Mouse (Mus musculus) lung, embryonic 16.5 days (tissue): ENCODE data around the gene Tsen54. TPM values are rescaled to one million over a fixed set of nuclear protein-coding genes. Genes with fewer than 3 reads are reported as not detected.

Experiments
- ATAC-seq: fragments of 200-750 bp; cut with Nextera tagmentation; 2 replicates; pipeline ENCODE4 v1.8.0; 2017; ENCODE audit warnings: low read depth, mild to moderate bottlenecking, moderate library complexity
- H3K27ac ChIP-seq: fragments of 300-500 bp; sonication (generic); 2 replicates; pipeline ENCODE4 v1.5.1; 2014; ENCODE audit warnings: mild to moderate bottlenecking, control low read depth, low read length
- H3K27me3 ChIP-seq: fragments of 300-500 bp; sonication (generic); 2 replicates; pipeline ENCODE4 v1.6.1; 2014; ENCODE audit warnings: low read depth, low read length, mixed read lengths; ENCODE audit not compliant: control insufficient read depth, insufficient read depth
- H3K36me3 ChIP-seq: fragments of 300-500 bp; sonication (generic); 2 replicates; pipeline ENCODE4 v1.6.1; 2014; ENCODE audit warnings: low read length; ENCODE audit not compliant: control insufficient read depth, insufficient read depth
- H3K4me1 ChIP-seq: fragments of 300-500 bp; sonication (generic); replicated peaks from 2 replicates; pipeline ENCODE4 v1.6.1; 2014; ENCODE audit warnings: low read length, mixed read lengths; ENCODE audit not compliant: control insufficient read depth, insufficient read depth
- H3K4me2 ChIP-seq: fragments of 300-500 bp; sonication (generic); 2 replicates; pipeline ENCODE4 v1.6.1; 2014; ENCODE audit warnings: low read depth, low read length, control low read depth
- H3K4me3 ChIP-seq: fragments of 300-500 bp; sonication (generic); 2 replicates; pipeline ENCODE4 v1.5.1; 2014; ENCODE audit warnings: mild to moderate bottlenecking, low read length, control low read depth
- H3K9ac ChIP-seq: fragments of 300-500 bp; sonication (generic); 2 replicates; pipeline ENCODE4 v1.6.1; 2014; ENCODE audit warnings: low read length, control low read depth
- H3K9me3 ChIP-seq: fragments of 300-500 bp; sonication (generic); 2 replicates; pipeline ENCODE4 v1.6.1; 2016; ENCODE audit warnings: low read length; ENCODE audit not compliant: control insufficient read depth
- WGBS: fragments of 180-500 bp; shearing (Covaris S2); extraction: QIAGEN DNeasy Blood & Tissue Kit; methylation state at CpG from one replicate; pipeline ENCODE4 v1.1.7; 2014; 5-methylcytosine and 5-hydroxymethylcytosine counted together
- polyA plus RNA-seq: library from polyadenylated mRNA; unstranded; fragments of >200 nt; fragmentation: Nextera tagmentation; extraction: Ambion mirVana; gene quantifications from 2 replicates; pipeline ENCODE4 v1.2.1, GENCODE M21; 2015

Gene Tsen54
- 36.9 and 38.1 TPM in 2 replicates for polyA plus RNA-seq

DNA sequence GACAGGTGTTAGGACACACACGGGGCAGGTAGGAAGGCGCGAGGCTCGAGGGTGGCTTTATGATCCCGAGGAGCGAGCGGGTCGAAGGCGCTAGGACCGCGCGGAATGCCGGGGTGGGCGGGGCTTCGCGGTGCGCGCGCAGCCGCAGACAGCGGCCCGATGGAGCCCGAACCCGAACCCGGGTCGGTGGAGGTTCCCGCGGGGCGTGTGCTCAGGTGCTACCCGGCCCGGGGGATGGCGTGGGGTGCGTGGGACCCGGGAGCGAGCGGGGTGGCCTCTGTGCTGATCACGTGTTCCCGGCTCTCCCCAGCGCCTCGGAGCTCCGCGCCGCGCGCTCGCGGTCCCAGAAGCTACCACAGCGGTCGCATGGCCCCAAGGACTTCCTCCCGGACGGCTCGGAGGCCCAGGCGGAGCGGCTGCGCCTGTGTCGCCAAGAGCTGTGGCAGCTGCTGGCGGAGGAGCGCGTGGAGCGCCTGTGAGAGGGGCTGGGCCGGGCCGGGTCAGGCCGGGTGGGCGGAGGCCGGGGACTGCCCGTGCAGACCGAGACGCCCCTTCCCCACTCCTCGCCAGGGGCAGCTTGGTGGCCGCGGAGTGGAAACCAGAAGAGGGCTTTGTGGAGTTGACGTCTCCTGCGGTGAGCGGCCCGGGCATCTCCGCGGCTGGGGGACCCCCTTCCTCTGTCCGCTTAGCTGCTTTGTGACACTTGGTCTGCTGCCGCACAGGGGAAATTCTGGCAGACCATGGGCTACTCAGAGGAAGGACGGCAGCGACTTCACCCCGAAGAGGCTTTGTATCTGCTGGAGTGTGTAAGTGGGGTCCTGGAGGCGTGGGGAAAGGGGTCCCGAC is at the start of gene Tsen54:
Tsen54 (plus strand) TSS at position 120 of the 846 bp plus-strand sequence.
- peak; percentile 63 for ATAC-seq
- H3K4me2 ChIP-seq, result peak within 1 kb of the TSS; percentile 95

DNA sequence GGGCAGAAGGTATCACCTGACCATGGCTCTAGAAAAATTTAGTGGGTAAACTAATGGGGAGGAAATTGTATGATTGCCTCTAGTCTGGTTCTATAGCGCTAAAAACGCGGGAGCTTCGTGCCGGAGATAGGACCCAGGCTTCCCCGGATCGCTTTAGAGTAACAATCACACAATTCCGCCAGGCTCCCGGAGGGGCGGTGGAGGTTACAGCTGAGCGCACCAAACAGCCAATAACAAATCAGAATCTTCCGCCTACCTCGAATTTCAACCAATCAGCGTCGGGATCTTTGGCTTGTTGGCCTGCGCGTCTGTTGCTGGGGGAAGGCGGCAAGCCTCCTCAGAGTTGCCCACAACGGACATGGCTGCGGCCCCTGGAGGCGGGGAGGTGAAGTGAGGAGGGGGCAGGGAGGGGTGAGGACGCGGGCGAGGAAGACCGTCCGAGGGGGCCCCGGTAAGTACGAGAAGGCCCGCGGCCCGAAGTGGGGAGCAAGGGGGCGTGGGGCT is 49.4 kb upstream of the Tsen54 start, which contains the start of gene Tmem94:
Tmem94 (plus strand) TSS at position 331 of the 504 bp plus-strand sequence.
- H3K4me2 ChIP-seq, result peak within 1 kb of the TSS; percentile 61
- H3K27me3 ChIP-seq, result no peaks in the 10 kb centered on the region
- under 1% methylated on average over 31 of the region's 32 CpGs for WGBS
- H3K4me3 ChIP-seq, result peak within 1 kb of the TSS; percentile 82
- peak; percentile 97 for ATAC-seq
- peak within 1 kb of the TSS; percentile 87 for H3K9ac ChIP-seq
- H3K36me3 ChIP-seq, result no peaks in the 10 kb centered on the region
- H3K4me1 ChIP-seq, result peaks cover 30% of the 10 kb centered on the region
- no peaks in the 10 kb centered on the region for H3K9me3 ChIP-seq
- H3K27ac ChIP-seq, result peak within 1 kb of the TSS; percentile 94

More for the DNA sequence above, at the start of gene Tsen54:
- Histone ChIP-seq H3K27me3 (no peaks in the 10 kb centered on the region), H3K4me1 (peaks cover 39% of the 10 kb centered on the region), H3K9me3 (no peaks in the 10 kb centered on the region), H3K4me3 (peak within 1 kb of the TSS; percentile 75), H3K27ac (peak within 1 kb of the TSS; percentile 68), H3K36me3 (peaks cover 2% of the 10 kb centered on the region; the same call in 1 of the 2 replicates), H3K9ac (peak within 1 kb of the TSS; percentile 91)
- WGBS, result under 1% methylated on average over 81 of the region's 84 CpGs

DNA sequence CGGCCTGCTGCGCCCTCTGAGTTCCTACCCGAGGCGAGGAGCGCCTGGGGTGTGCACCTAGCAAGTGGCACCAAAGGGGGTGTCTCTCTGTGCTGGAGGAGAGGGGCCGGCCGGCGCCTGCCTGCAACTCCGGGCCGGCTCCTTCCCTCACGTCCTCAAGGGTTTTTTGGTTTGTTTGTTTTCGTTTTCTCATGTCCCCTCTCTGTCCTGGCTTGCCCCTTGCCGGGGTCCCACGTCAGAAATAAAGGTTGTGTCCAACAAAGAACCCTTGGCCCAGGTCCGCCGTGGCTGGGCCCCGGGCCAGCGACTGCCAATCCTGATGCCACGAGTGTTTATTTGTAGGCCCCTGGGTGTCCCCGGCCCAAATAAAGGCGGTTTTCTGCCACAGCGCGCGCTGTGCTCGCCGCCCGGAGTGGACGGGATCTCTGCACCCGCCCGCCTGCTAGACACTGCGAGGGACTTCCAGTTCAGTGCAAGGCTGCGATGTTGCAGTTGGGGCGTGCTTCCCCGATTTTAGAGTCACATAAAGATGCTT is 48.9 kb upstream of the Tsen54 start:
- under 1% methylated on average over 34 of the region's 34 CpGs for WGBS
- H3K4me2 ChIP-seq, result peak overlapping the region; percentile 57
- no peaks in the 10 kb centered on the region for H3K27me3 ChIP-seq
- peak; percentile 85 for ATAC-seq
- peak overlapping the region; percentile 82 for H3K4me3 ChIP-seq
- H3K4me1 ChIP-seq, result peaks cover 30% of the 10 kb centered on the region
- no peaks in the 10 kb centered on the region for H3K36me3 ChIP-seq
- H3K27ac ChIP-seq, result peak overlapping the region; percentile 94
- peak overlapping the region; percentile 87 for H3K9ac ChIP-seq
- no peaks in the 10 kb centered on the region for H3K9me3 ChIP-seq

DNA sequence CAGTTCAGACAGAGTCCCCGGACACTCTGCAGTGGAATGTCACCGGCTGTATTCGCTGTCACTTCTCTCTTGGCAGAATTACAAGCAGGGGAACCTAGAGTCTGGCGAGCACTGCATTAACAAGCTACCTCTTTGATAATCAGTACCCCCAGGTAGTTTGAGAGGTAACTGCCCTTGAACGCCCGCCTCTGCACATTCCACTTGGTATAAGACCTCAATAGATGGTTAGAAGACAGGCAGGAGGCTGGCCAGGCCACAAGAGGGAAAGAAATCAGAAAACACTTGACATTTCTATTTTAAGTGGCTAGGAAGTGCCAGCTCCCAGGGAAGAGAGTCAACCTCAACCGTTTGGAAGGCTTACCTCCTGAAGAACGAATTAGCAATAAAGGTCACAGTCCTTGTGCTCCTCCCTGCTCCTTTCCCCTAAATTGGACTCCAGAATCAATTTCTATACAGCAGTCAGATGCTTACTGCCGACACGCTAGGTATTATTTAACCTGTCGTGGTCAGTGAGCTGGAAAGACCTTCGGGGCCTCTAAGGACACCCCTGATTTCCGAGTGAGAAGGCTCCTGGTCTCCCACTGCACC is 48.1 kb upstream of the Tsen54 start:
- Histone ChIP-seq H3K4me3 (peak overlapping the region; percentile 82), H3K9ac (peak overlapping the region; percentile 87), H3K9me3 (no peaks in the 10 kb centered on the region), H3K4me2 (peak overlapping the region; percentile 57), H3K27me3 (no peaks in the 10 kb centered on the region), H3K36me3 (no peaks in the 10 kb centered on the region), H3K27ac (peak overlapping the region; percentile 94), H3K4me1 (peaks cover 30% of the 10 kb centered on the region)
- peak; percentile 35 for ATAC-seq
- WGBS, result 29% methylated on average over 13 of the region's 13 CpGs

DNA sequence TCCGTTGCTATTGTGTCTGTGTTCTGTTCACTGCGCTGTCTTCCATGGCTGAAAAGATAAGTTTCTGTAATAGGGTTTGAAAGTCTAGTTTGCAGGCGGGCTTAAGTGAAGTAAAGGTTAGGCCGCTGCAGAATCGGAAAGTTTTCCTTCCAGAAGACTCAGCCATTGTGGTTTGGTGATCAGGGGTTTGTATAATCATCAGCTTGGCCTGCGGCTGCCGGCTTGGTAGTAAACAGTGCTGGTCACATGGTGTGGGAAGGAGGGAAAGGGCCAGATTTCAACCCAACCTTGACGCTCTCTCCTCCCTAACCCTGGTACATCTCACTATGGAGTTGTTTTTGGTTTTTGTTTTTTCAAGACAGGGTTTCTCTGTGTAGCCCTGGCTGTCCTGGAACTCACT is 47.5 kb upstream of the Tsen54 start:
- Histone ChIP-seq H3K4me2 (peak overlapping the region; percentile 57), H3K9ac (peak overlapping the region; percentile 87; the same call in 1 of the 2 replicates), H3K36me3 (no peaks in the 10 kb centered on the region), H3K27ac (peak overlapping the region; percentile 94), H3K9me3 (no peaks in the 10 kb centered on the region), H3K4me1 (peaks cover 30% of the 10 kb centered on the region), H3K27me3 (no peaks in the 10 kb centered on the region), H3K4me3 (peak overlapping the region; percentile 82)
- no peak for ATAC-seq
- 76% methylated on average over 8 of the region's 8 CpGs for WGBS

DNA sequence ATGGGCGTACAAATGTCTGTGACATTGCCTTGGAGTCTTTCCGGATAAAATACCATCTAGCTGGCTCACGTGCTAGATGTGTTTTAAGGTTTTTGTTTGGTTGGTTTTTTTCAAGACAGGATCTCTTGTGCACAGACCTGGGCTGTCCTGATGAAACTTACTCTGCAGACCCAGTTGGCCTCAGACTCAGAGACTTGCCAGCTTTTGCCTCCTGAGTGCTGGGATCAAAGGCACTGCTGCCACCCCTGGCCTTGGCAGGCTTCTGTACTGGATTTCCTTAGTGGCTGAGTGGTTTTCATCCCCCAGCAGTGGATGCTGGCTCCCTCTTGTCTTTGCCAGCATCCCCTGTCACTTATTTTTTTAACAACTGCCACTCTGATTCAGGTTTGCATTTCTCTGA is 45.6 kb upstream of the Tsen54 start:
- Histone ChIP-seq H3K4me3 (no peak overlapping the region), H3K27me3 (no peaks in the 10 kb centered on the region), H3K9ac (no peak overlapping the region), H3K9me3 (no peaks in the 10 kb centered on the region), H3K27ac (no peak overlapping the region), H3K4me2 (no peak overlapping the region), H3K36me3 (no peaks in the 10 kb centered on the region), H3K4me1 (peaks cover 30% of the 10 kb centered on the region)
- 89% methylated on average over 3 of the region's 3 CpGs for WGBS
- ATAC-seq, result no peak

DNA sequence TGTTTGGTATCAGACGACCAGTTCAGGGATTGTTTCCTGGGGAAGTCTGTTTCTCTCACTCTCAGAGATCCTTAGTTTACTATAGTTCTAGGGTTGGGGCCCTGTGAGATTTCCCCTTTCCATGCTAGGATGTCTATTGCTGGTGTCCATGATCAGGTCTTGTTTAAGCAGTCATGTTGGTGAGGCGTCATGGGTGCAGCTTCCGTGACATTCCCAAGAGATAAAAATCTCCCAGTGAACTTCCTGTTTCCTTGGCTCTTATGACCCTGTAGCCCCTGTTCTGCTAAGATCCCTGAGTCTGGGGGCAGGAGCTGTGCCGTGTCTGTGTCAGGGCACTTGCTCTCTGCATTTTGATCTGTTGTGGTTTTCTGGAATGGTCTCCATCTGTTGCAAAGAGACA is 39.9 kb upstream of the Tsen54 start:
- no peak overlapping the region for H3K9ac ChIP-seq
- 38% methylated on average over 4 of the region's 4 CpGs for WGBS
- H3K27me3 ChIP-seq, result no peaks in the 10 kb centered on the region
- H3K9me3 ChIP-seq, result no peaks in the 10 kb centered on the region
- peaks cover 32% of the 10 kb centered on the region for H3K4me1 ChIP-seq
- H3K4me2 ChIP-seq, result no peak overlapping the region
- no peak overlapping the region for H3K27ac ChIP-seq
- 0 out of 2 replicates have a peak, but pooled peaks cover 2% of the 10 kb centered on the region for H3K36me3 ChIP-seq
- no peak overlapping the region for H3K4me3 ChIP-seq
- no peak for ATAC-seq

DNA sequence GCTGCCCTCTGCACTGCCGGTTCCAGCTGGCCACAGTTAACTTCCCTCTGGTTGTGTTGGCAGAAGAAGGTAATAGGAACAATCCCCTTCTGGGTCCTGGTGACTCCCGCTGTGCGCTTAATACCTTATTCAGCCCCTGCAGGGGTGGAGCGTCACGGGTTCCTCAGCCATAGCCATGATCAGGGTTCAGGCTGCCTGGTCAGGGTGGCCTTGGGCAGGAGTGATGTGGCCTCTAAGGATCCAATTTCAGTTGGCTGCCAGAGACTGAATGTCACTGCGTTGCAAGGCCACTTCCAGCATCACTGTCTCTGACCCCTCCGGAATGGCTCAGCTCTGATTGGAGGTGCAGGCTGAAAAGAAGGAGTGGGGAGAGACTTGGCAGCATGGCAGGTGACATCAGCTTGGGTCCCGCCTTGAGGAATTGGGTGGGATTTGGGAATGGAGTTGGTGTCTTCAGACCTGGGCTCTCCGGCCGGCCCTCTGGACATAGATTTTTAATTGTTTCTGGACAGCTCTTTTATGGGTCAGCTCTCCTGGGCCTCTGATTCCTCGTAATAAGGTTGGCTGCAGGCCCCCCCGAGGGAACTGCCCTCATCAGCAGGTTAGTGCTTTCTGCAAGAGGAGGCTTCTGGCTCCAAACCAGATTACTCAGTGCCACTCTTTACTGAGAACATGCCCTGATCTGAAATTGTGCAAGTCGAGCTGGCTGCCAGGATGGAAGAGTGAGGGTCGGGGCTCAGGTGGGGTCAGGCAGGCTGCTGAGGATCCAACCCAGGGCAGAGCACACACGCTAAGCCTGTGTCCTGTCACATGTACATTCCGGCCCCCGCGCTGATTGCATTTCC is 38.5 kb upstream of the Tsen54 start:
- 57% methylated on average over 18 of the region's 18 CpGs for WGBS
- ATAC-seq, result no peak
- H3K27me3 ChIP-seq, result no peaks in the 10 kb centered on the region
- no peaks in the 10 kb centered on the region for H3K9me3 ChIP-seq
- H3K4me3 ChIP-seq, result no peak overlapping the region
- H3K9ac ChIP-seq, result no peak overlapping the region
- H3K36me3 ChIP-seq, result 0 out of 2 replicates have a peak, but pooled peaks cover 2% of the 10 kb centered on the region
- H3K4me1 ChIP-seq, result peaks cover 40% of the 10 kb centered on the region
- H3K27ac ChIP-seq, result no peak overlapping the region
- no peak overlapping the region for H3K4me2 ChIP-seq
